Mouse (Mus musculus): ENCODE results near the gene Olfr1099. TPM values are rescaled to one million over a fixed set of nuclear protein-coding genes. Genes with fewer than 3 reads are reported as not detected.

The Olfr1099 gene
- not detected in 2 replicates for polyA plus RNA-seq (2012; rRNA removed)

DNA sequence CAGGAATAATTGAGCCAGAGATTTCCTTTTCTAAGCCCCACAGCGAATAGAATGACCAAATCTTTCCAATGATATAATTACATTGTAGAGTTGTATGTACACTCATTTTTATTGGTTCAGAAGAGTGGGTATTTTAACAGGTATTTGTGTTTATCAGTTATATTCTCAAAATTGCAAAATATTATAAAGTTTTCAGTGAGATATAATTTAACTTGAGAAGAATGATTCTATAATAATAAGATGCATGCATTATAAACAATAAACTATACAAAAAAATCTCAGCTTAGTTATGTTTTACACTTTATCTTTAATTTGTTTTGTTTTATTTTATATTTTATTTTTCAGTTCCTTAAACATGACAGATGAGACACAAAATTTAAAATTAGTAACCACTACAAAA is at the start of gene Olfr1099:
TSS of gene Olfr1099 (minus strand) at position 101 of the 400 bp plus-strand sequence.

GRCm38 (mm10) chr2:86998098-86998497 is 37.6 kb upstream of the Olfr1099 start, which contains the start of gene Olfr1102:
TSS of gene Olfr1102 (plus strand) at chr2:86998398.

GRCm38 (mm10) chr2:86991121-86991520 is 30.6 kb upstream of the Olfr1099 start, which contains the start of gene Olfr1101:
TSS of gene Olfr1101 (minus strand) at chr2:86991221.

DNA sequence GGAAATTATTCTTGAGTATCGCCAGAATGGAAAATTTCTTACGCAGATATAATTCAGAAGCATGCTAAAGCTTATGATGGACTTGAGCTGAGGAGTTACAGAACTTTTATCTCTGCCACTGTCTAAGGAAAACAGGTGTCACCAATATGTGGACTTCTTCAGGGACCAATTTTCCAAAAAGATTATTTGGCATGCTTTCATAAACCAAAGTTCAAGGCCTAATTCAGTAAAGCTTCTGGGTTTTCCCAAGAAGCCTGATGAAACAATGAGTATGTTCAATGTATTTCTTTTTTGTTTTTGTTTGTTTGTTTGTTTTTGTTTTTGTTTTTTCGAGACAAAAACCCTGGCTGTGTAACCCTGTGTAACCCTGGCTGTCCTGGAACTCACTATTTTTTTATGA is 19.4 kb upstream of the Olfr1099 start, which contains the start of gene Olfr1100:
TSS of gene Olfr1100 (minus strand) at position 101 of the 400 bp plus-strand sequence.

DNA sequence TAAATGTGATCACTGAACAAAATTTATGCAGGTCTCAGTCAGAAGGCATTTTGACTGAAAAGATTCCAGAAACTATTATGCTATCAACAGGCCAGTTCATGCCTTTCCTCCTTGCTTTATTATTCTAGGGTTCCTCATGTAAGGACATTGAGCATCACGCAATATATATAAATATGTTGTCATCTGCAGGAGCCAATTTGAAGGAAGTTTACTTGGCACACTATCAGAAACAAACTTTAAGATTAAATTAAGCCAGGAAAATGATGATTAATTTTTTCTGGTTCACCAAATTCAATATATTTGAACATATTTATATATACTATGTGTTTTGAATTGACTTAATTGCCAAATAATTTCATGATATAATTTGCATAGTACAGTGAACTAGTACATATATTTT is 36.0 kb downstream of the Olfr1099 start, which contains the start of gene Olfr1098:
TSS of gene Olfr1098 (minus strand) at position 101 of the 400 bp plus-strand sequence.

Other genes starting within 250 kb of the Olfr1099 start
- gene Olfr1089, start 227.0 kb downstream of the Olfr1099 start, polyA plus RNA-seq (2012; rRNA removed): not detected in 2 replicates
- not detected in 2 replicates for gene Olfr1090, start 201.7 kb downstream of the Olfr1099 start, polyA plus RNA-seq (2012; rRNA removed)
- not detected in 2 replicates for gene Olfr1093, start 178.2 kb downstream of the Olfr1099 start, polyA plus RNA-seq (2012; rRNA removed)
- not detected in 2 replicates for gene Olfr141, start 150.7 kb downstream of the Olfr1099 start, polyA plus RNA-seq (2012; rRNA removed)
- gene Olfr1094, start 136.0 kb downstream of the Olfr1099 start, polyA plus RNA-seq (2012; rRNA removed): not detected in 2 replicates
- gene Olfr1095, start 109.0 kb downstream of the Olfr1099 start, polyA plus RNA-seq (2012; rRNA removed): not detected in 2 replicates
- not detected in 2 replicates for gene Gm13723, start 85.9 kb downstream of the Olfr1099 start, polyA plus RNA-seq (2012; rRNA removed)
- not detected in 2 replicates for gene Olfr1097, start 68.5 kb downstream of the Olfr1099 start, polyA plus RNA-seq (2012; rRNA removed)
- not detected in 2 replicates for gene Olfr1098, start 36.1 kb downstream of the Olfr1099 start, polyA plus RNA-seq (2012; rRNA removed)
- gene Olfr1100, start 19.3 kb upstream of the Olfr1099 start, polyA plus RNA-seq (2012; rRNA removed): not detected in 2 replicates
- gene Olfr1101, start 30.5 kb upstream of the Olfr1099 start, polyA plus RNA-seq (2012; rRNA removed): not detected in 2 replicates
- not detected in 2 replicates for gene Olfr1102, start 37.7 kb upstream of the Olfr1099 start, polyA plus RNA-seq (2012; rRNA removed)
- gene Olfr1104, start 66.4 kb upstream of the Olfr1099 start, polyA plus RNA-seq (2012; rRNA removed): not detected in 2 replicates
- gene Olfr1105, start 75.8 kb upstream of the Olfr1099 start, polyA plus RNA-seq (2012; rRNA removed): not detected in 2 replicates
- gene Olfr1106, start 91.6 kb upstream of the Olfr1099 start, polyA plus RNA-seq (2012; rRNA removed): not detected in 2 replicates
- not detected in 2 replicates for gene Olfr1107, start 115.1 kb upstream of the Olfr1099 start, polyA plus RNA-seq (2012; rRNA removed)
- not detected in 2 replicates for gene Olfr1109, start 135.3 kb upstream of the Olfr1099 start, polyA plus RNA-seq (2012; rRNA removed)
- gene Olfr259, start 153.9 kb upstream of the Olfr1099 start, polyA plus RNA-seq (2012; rRNA removed): not detected in 2 replicates
- not detected in 2 replicates for gene Olfr1110, start 179.6 kb upstream of the Olfr1099 start, polyA plus RNA-seq (2012; rRNA removed)
- not detected in 2 replicates for gene Olfr1111, start 191.9 kb upstream of the Olfr1099 start, polyA plus RNA-seq (2012; rRNA removed)
- gene Olfr1112, start 227.1 kb upstream of the Olfr1099 start, polyA plus RNA-seq (2012; rRNA removed): not detected in 2 replicates
- not detected in 2 replicates for gene Olfr1113, start 248.3 kb upstream of the Olfr1099 start, polyA plus RNA-seq (2012; rRNA removed)

Measured in ovary, adult 2 months (tissue).